Mouse (Mus musculus) embryonic fibroblast, embryonic 13.5 days (primary cell): ENCODE measurements around the gene Nav1.

Source experiments
- CTCF ChIP-seq: IDR thresholded peaks from 2 replicates; pipeline ENCODE4 v1.5.1; 2011; ENCODE audit warnings: mild to moderate bottlenecking, control low read depth, low read length, moderate library complexity, borderline replicate concordance; ENCODE audit not compliant: insufficient read depth
- POLR2A ChIP-seq: IDR thresholded peaks from 2 replicates; pipeline ENCODE4 v1.6.1; 2011; ENCODE audit warnings: low read depth, mild to moderate bottlenecking, control low read depth, low read length, moderate library complexity

- TF ChIP-seq CTCF (no peak), POLR2A (no peak)
These were observed 18.1 kb downstream of the Nav1 start for GRCm38 (mm10) chr1:135588973-135589372.
